Mouse (Mus musculus) heart, postnatal 14 days (tissue): ENCODE data around the gene Pibf1. TPM values are rescaled to one million over a fixed set of nuclear protein-coding genes. Genes with fewer than 3 reads are reported as not detected.

Experiments used
- DNase-seq, 2 experiments: peaks; one replicate each; pipeline ENCODE4 v3.0.0; 2021 to 2022
- intact Hi-C: fragments of 180-260 bp; cut with DNase I; formaldehyde crosslinking; loops from one replicate; pipeline ENCODE4 v1.15.1; 2025
- total RNA-seq, 2 experiments: library from RNA; stranded (reverse); gene quantifications; 2 replicates each; pipeline ENCODE4 v1.2.3; 2021

Pibf1 gene
- total RNA-seq, 2 experiments from 2014 or later, result 7.3 to 9.0 TPM

- no peak for DNase-seq
- intact Hi-C loops, result no loop called here
Observed at GRCm38 (mm10) chr14:99136297-99136696, 37.1 kb downstream of the Pibf1 start.

- intact Hi-C loops, result loop anchor here (5.0 kb wide), 1 partner anchor 157 kb away; the partner anchor contains the start of gene Klf5
- no peak for DNase-seq
Observed at GRCm38 (mm10) chr14:99140036-99140435, 40.8 kb downstream of the Pibf1 start.

- intact Hi-C loops, result loop anchor here (1.0 to 5.0 kb wide), 2 partner anchors 155 to 752 kb away; partner anchors contain the start of gene Klf5
Observed at GRCm38 (mm10) chr14:99141786-99142633, 42.8 kb downstream of the Pibf1 start.

GRCm38 (mm10) chr14:99146841-99147240, 47.6 kb downstream of the Pibf1 start:
- DNase-seq, result no peak
- intact Hi-C loops, result no loop called here

More at GRCm38 (mm10) chr14:99141786-99142633, 42.8 kb downstream of the Pibf1 start:
- peak; percentile 85 to 89 for DNase-seq

GRCm38 (mm10) chr14:99152683-99153082, 53.5 kb downstream of the Pibf1 start:
- intact Hi-C loops, result no loop called here

GRCm38 (mm10) chr14:99159940-99160339, 60.7 kb downstream of the Pibf1 start:
- intact Hi-C loops, result no loop called here
- no peak for DNase-seq

More at GRCm38 (mm10) chr14:99152683-99153082, 53.5 kb downstream of the Pibf1 start:
- no peak for DNase-seq

- no peak for DNase-seq
- intact Hi-C loops, result no loop called here
Observed at GRCm38 (mm10) chr14:99163051-99163450, 63.8 kb downstream of the Pibf1 start.

GRCm38 (mm10) chr14:99174138-99174745, 75.0 kb downstream of the Pibf1 start:
- DNase-seq, result no peak
- intact Hi-C loops, result no loop called here

GRCm38 (mm10) chr14:99176559-99176958, 77.3 kb downstream of the Pibf1 start:
- DNase-seq, result peak in 1 of 2 experiments; percentile 26
- intact Hi-C loops, result no loop called here

GRCm38 (mm10) chr14:99190153-99190790, 91.0 kb downstream of the Pibf1 start:
- intact Hi-C loops, result no loop called here
- peak; percentile 9 to 48 for DNase-seq

- DNase-seq, result no peak
Observed at GRCm38 (mm10) chr14:99205865-99206264, 106.6 kb downstream of the Pibf1 start.

GRCm38 (mm10) chr14:99206591-99206990, 107.4 kb downstream of the Pibf1 start:
- DNase-seq, result no peak
- intact Hi-C loops, result no loop called here

More at GRCm38 (mm10) chr14:99205865-99206264, 106.6 kb downstream of the Pibf1 start:
- intact Hi-C loops, result no loop called here

- intact Hi-C loops, result no loop called here
Observed at GRCm38 (mm10) chr14:99210431-99210830, 111.2 kb downstream of the Pibf1 start.

GRCm38 (mm10) chr14:99218396-99219012, 119.3 kb downstream of the Pibf1 start:
- intact Hi-C loops, result no loop called here
- no peak for DNase-seq

More at GRCm38 (mm10) chr14:99210431-99210830, 111.2 kb downstream of the Pibf1 start:
- no peak for DNase-seq

- intact Hi-C loops, result no loop called here
- DNase-seq, result no peak
Observed at GRCm38 (mm10) chr14:99219757-99220171, 120.5 kb downstream of the Pibf1 start.

GRCm38 (mm10) chr14:99225929-99226328, 126.7 kb downstream of the Pibf1 start:
- intact Hi-C loops, result no loop called here
- no peak for DNase-seq

GRCm38 (mm10) chr14:99229071-99229780, 130.0 kb downstream of the Pibf1 start:
- no peak for DNase-seq
- intact Hi-C loops, result no loop called here

- intact Hi-C loops, result no loop called here
- no peak for DNase-seq
Observed at GRCm38 (mm10) chr14:99233056-99233455, 133.8 kb downstream of the Pibf1 start.

GRCm38 (mm10) chr14:99237115-99237514, 137.9 kb downstream of the Pibf1 start:
- no peak for DNase-seq
- intact Hi-C loops, result no loop called here

- intact Hi-C loops, result no loop called here
- no peak for DNase-seq
Observed at GRCm38 (mm10) chr14:99240563-99240962, 141.3 kb downstream of the Pibf1 start.
